Mouse (Mus musculus) right cerebral cortex, postnatal 25 days (tissue): Measurements from ENCODE around the gene Ercc8.
A peak's percentile ranks its signal among the peaks of the same experiment; 100 is the strongest.

Source experiments
- DNase-seq: peaks from one replicate; pipeline ENCODE4 v3.0.0; 2022

The Ercc8 gene

GRCm38 (mm10) chr13:108157732-108158464 lies 633 bp upstream of the Ercc8 start:
- DNase-seq = no peak

DNA sequence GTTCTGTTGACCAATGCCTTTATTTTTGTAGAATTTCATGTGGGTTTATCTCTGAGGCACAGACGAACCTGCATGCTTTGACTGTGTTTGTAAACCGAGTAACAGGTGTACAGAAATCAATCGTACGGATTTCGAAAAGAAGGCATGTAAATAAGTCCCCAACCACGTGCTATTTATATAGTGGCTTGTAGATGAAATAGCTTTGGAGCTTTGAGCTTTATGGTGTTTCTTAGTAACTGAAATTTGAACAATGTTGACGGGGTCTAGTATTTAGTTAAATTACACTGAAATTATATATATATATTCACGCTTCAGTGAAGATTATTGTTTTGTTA lies 677 bp downstream of the Ercc8 start:
- DNase-seq = no peak

DNA sequence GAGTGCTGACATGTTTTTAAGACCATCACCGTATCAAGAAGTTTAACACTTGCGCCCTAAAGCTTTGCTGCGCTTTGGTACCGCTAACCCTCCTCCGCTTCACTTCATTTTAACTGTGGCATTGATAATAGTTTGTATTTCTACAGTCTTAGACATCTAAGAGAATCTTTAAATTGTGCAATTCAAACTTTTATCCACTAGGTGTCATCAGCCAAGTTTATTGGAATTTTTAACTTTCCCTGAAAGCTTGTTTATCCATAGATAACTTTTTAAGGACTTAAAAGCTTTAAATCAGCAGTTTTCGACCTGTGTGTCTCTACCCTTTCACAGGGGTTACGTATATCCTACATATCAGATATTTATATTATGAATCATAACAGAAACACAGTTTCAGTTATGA lies 1.4 kb downstream of the Ercc8 start:
- no peak for DNase-seq

GRCm38 (mm10) chr13:108163912-108164311 lies 5.4 kb downstream of the Ercc8 start:
- DNase-seq = no peak

DNA sequence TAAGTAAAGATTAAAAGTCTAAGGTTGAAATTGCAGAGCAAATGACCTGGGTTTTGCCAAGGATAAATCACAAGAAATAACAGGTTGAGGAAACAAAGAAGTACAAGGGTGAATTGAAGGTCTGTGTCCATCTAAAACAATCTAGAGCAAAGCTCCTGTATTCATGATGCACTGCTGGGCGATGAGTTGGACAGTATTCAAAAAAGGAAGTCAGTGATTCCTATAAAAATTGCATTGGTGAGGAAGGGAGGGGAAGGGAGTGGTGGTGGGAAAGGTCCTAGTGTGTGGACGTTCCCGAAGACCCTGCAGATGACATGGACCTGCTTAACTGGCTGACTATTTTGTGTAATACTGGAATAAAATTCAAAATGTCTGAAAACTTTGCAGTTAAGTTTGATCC lies 6.1 kb downstream of the Ercc8 start:
- no peak for DNase-seq

DNA sequence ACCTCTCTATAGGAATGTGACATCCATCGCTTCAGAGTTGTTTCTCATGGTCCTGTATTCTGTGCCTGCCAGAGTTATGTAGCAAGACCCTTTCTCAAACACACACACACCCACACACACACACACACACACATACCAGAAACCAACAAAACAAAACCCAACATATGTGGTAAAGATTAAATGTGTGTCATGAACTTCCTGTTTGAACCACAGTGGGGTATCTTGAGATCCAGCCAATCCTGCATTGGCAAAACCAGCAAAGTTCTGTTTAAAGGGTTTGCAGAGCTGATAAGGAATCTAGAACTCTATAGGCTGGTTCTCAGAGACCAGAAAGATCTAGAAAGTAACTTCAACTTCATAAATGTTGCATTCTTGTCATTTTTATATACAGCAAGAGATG lies 11.5 kb downstream of the Ercc8 start:
- DNase-seq = no peak

- no peak for DNase-seq
Observed at GRCm38 (mm10) chr13:108170511-108170910, 12.0 kb downstream of the Ercc8 start.

GRCm38 (mm10) chr13:108179618-108180017 lies 21.1 kb downstream of the Ercc8 start:
- no peak for DNase-seq

DNA sequence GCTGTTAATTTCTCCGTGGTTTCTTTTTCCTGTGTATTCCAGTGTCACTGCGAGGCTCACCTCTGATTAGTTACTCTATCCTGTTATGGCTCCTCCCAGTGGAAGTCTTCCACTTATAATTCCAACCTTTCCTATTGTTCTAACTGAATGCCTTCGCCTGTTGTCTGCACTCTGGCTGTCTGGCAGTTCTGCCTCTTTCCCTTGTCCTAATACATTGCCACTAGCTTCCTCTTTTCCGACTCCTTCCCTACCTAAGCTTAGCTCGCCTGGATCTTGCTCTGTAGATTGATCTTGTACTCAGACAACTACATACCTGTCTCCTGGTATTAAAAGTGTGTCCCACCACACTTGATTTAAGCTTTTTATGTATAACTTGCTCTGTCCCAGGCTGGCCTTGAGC lies 22.3 kb downstream of the Ercc8 start:
- DNase-seq = no peak

GRCm38 (mm10) chr13:108184743-108185255 lies 26.3 kb downstream of the Ercc8 start:
- no peak for DNase-seq

DNA sequence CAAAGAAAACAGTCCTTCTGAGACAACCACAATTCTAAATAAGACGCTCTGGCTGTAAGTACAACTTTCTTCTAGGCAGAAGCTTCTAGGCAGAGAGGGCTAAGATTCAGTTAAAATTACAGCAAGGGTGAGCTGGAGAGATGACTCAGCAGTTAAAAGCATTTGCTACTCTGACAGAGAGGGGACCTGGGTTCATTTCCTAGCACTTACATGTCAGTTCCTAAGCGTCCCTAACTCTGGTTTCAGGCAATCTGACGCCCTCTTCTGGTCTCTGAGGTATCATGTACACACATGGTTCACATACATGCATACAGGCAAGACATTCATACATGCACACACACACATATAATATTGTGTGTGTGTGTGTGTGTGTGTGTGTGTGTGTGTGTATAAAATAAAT lies 27.0 kb downstream of the Ercc8 start:
- DNase-seq = no peak

GRCm38 (mm10) chr13:108187994-108188393 lies 29.5 kb downstream of the Ercc8 start:
- no peak for DNase-seq

- peak; percentile 52 for DNase-seq
Observed at GRCm38 (mm10) chr13:108191074-108191720, 32.7 kb downstream of the Ercc8 start.

DNA sequence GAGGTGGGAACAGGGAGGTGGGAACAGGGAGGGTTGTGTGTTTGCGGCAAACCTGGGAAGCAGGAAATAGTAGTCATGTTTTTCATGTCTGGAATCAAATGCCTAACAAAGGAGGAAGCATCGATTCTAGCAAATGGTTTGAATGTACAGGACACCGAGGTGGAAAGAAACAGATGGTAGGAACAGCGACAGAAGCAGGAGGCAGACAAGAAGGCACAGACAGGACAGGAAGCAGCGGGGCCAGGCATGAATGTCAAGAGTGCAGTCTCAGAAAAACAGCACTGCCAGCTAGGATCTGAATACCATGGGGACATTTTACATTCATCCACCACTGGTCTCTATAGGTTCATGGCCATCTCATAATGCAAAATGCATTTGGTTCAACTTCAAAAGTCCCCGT lies 36.9 kb downstream of the Ercc8 start:
- DNase-seq = no peak

DNA sequence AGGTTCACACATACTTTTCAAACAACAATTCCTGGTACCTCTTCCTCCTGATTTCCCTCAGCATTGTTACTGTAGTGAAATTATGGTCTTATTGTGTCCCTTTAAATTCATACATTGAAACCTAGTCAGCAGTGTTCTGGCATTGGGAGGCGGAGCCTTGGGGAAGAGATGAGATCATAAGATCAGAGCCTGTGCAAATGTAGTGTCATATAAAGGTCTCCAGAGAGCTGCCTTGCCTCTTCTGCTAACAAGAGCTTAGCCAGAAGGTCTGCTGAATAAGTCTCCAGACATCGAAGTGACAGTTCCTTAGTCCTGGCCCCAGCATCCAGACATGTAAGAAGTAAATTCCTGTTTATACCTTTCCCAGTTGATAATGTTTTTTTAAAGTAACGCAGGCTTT lies 46.3 kb downstream of the Ercc8 start:
- DNase-seq = no peak

DNA sequence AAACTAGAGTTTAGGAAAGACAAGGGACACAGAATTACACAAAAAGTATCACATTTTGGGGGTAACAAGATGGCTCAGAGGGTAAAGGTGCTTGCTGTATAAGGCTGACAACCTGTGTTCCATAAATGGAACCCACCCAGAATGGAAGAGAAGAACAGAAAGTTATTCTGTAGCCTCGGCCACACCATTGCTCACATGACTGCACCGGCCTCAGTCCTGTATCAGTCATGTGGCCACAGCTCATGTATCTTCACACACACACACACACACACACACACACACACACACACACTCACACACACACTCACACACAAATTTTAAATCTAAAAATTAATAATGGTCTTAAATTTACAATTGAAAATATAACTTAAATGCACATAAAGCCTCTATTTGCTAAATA lies 48.9 kb downstream of the Ercc8 start:
- DNase-seq = no peak

DNA sequence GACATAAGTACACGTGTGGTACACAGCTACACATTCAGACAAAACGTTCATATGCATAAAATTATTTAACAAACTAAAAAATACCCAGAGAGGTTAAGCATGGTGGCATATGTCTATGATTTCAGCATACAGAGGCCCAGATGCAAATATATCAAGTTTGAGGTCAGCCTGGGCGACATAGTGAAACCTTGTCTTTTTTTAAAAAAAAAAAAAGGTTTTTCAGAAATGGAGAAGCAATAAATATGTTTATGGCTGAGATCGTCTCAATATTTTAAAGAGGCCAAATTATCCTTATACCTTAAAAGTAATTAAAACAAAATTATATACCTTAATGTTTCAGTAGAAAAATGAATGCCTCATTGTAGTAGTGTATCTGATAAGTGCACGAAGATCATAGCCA lies 49.6 kb downstream of the Ercc8 start:
- DNase-seq = no peak

DNA sequence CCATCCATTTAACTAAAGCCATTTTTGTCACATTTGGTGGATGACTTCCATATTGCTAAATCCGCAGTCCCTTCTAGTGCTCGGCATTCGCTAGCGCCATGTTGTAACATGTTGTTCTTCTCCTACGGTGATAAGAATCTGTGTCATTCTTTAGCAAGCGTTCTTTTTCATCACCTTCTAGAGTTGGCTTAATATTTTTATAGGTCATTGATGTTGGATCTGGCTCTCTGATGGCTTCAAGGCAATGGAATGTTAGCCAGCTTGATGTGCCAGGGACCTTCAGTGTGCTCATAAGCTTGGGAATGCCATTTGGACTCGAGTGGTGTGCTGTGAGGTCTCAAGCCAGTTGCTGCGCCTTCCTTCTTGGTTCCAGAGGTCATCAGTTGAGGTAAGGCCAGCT lies 52.4 kb downstream of the Ercc8 start:
- DNase-seq = no peak

DNA sequence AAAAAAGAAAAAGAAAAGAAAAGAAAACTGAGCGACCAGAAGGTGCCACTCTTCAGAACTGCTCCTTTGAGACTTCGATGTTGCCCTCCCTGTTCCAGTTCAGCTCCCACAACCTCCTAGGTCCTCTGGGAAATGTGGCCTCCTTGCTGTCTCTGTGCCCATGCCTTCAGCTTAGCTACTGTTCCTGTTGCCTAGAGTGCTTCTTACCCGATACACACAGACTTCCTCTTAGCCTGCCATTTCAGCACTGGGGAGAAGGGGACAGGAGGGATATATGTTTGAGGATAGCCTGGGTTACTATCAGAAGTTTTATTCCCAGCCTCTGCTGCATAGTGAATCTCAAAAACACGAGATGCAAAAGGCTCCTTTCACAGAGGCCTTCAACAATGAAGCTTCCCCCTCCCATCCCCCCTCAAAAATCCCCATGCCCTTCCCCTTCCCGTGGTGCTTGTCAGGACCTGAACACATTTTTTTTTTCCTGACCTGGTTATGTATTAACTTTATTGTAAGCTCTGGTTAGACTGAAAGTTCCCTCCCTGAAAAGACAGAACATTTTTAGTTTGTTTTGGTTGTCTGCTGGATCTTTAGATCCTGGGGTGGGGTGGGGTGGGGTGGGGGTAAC lies 54.0 kb downstream of the Ercc8 start:
- DNase-seq = no peak

- DNase-seq = peak; percentile 84
Observed at GRCm38 (mm10) chr13:108214081-108214484, 55.6 kb downstream of the Ercc8 start, which contains the start of gene Elovl7. TSS of gene Elovl7 (plus strand) at chr13:108214404.

GRCm38 (mm10) chr13:108214485-108215107 lies 56.1 kb downstream of the Ercc8 start:
- DNase-seq = peak; percentile 36

DNA sequence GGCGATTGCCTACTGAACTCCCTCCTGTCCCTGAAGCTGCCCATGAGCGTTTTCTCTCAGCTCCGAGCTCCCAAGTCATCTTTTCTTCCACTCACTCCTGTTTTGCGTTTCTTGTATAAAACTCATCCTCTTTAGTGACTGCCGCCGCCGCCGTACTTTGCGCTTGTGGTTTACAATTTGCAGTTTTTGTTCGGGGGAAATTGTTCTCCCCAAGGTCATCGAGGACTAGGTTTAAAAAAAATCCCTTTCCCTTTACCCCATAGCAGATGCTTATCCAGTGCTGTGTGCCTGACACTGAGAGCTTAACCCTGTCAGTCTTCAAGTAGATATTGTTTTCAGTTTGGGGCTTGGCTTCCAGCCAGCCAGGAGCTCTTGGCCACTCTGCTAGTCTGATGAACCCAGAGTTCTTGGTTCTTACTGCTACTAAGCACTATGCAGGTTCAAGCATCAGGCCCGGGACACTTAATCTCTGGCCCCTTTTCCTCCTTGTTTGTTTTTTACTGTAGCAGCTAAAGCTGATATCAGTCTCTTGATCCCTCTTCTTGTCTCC lies 56.8 kb downstream of the Ercc8 start:
- no peak for DNase-seq

DNA sequence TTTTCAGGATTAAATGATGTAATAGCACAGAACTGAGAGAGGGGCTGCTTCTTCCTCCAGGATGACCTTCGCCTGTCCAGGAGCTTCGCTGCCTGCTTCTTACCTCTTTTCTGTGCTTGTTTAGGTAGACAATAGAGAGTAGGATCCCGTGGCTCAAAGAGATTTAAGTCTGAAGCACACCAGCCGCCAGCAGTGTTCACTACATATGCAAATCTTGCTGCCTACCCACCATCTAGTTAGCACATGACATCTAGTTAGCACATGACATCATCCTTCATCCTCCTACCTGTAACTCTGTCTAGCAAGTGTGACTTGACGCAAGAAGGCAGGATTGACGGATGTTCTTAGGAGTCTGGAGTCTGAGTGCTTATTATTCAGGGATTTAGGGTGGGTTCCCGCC lies 61.2 kb downstream of the Ercc8 start:
- no peak for DNase-seq
